Mouse (Mus musculus) CH12F3 (cell line): Measurements from ENCODE around the gene Cactin.

ENCODE experiments used
- in situ Hi-C: fragments of 300-500 bp; cut with MboI; formaldehyde crosslinking; loops from 2 replicates; pipeline ENCODE4 v1.14.3; 2020; ENCODE audit warnings: low sequenced_read_pairs

The Cactin gene

DNA sequence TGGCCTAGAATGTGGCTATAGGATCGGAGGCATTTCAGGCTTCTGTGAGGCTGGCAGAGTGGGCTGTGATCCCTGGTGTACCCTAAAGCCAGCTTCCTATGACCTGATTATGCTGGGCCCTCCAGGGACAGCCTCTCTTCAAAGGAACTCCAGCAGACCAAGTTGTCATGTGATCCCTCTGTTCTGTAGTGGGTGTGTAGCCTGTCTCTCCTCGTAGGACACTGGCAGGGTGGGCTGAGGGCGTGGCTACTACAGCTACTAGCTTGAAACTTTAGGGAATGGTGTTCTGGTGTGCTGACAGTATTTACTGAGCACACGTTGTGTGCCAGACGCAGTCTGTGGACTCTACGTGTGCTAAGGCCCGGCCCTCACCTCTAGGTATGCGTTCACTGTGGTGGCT lies 39.8 kb downstream of the Cactin start:
- in situ Hi-C loops: no loop called here

DNA sequence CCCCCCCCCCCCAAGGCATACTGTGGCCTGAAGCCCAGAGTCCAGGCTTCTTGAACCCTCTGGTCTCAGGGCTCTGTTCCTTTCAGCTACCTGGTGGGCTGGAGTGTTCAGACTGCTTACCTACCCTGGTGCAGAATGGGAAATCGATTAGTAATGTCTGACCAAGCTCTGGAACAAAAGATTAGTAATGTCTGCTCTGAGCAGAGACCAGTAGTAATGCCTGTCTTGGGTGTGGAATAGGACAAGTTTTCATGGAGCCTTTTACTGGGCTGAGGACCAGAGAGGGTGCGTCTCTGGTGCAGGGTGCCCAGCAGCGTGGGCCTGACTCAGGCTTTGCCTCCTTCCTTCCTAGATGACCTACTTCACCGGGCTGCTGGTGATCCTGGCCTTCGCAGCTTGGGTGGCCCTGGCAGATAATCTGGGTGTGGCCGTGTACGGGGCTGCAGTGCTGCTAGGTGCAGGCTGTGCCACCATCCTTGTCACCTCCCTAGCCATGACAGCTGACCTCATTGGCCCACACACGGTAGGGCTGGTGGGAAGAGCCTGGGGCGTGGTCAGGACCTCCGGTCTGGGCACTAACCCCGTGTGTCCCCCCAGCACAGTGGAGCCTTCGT lies 41.5 kb downstream of the Cactin start:
- in situ Hi-C loops: no loop called here

DNA sequence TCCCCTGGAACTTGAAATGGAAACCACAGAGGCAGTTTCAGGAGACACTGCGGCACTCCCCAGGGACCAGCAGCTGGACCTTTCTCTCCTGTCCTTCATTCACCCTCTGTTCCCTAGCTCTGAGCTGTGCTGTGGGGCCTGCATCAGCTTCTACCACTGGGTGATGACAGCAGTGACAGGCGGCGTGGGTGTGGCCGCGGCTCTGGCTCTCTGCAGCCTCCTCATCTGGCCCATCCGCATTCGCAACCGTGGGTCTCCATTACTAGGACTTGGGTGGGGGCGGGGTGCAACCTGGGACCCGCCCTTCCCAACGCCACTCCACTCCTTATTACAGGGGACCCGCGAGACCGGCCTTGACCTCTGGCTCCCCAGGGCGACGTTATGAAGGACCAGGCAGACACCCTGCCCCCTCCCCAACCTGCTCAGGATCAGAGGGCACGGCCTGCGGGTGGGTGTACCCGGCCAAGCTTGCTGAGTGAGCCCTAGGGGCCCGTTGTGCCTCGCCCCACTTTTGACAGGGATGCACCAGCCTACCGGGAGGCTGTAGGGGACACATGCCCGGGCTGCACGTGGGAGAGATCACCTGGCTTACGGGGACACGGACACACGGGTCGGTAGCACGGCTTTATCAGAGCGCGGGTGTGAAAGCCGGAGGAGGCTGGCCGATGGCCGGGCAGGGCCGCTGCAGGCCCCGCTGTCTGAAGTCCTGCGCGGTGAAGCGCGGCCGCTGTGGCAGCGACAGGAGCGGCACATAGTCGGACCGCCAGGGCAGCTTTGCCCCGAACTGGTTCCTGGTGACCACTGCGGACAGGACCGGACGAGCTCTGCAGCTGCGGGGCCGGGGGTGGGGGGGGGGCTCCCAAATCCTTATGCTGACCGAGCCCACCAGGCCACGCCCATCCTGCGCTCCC lies 42.8 kb downstream of the Cactin start:
- in situ Hi-C loops: no loop called here

DNA sequence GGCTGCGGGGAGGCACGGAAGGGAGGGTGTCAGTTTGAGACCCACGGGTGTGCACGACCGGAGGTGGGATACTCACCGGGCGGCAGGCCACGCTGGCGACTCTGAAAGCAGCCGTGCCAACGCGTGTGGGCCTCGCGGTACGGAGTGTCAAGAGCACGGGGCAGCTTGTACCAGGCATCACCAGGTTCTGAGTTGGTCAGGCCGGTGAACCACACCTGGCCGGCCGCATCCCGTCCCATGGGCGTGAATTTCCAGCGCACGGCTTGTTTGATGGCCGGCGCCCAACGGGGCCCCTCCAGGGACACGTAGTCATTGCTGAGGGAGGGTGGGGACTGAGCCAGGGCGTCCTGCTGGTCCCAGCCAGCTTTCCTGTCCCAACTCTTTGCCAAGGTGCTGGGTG lies 43.8 kb downstream of the Cactin start:
- in situ Hi-C loops: no loop called here

DNA sequence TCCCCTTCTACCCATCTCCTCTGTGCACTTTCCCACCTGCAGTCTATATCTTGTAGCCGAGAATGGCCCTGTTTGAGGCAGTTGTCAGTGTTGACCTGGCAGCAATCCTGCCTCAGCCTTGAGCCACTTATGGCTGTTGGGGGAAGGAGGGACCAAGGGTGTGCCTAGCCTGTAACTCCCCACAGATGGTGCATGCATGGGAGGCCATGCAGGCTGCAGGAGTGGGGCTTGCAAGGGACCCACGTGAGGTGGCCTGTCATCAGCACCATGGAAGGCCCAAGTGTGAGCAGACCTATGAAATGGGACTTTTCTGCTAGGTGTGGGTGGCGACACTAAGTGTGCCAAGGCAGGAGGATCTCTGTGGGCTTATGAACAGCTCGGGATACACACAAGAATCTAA lies 44.2 kb downstream of the Cactin start:
- in situ Hi-C loops: no loop called here

DNA sequence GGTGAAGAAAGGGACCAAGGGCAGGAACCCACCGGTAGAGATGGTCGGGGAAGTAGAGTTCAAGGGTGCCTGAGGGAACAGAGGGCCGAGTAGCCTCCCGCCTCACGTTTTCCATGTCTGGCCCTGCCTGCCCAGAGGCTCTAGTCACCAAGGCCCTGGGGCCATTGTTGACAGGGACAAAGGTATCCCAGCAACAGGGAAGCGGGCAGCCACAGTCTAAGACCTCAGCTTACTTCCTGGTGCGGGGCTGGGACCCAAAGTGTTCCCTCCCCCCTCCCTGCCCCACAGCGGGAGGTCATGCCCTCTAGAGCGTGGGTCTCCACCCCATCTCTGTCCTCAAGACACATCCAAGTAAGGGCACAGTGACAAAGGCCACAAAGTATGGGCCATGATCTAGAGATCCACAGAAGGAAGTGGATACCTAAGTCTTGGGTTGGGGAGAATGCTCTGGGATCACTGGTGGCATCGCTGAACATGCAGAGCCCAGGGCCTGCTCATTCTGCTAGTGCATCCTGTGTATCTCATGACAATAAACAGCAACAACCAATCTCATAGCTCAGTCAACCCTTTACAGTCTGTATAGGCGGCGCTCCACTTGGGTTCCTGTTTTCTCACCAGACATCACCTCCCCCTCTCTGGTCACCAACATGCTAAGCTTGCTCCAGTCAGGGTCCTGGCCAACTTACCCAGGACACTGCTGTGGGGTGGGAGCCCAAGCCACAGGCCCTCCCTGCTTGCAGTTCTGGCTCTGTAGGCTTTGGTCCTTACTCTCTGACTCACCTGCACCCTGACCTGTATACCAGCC lies 45.0 kb downstream of the Cactin start, which contains the start of gene 4930404N11Rik:
4930404N11Rik (minus strand) TSS at position 145 of the 805 bp plus-strand sequence.
- in situ Hi-C loops: no loop called here

DNA sequence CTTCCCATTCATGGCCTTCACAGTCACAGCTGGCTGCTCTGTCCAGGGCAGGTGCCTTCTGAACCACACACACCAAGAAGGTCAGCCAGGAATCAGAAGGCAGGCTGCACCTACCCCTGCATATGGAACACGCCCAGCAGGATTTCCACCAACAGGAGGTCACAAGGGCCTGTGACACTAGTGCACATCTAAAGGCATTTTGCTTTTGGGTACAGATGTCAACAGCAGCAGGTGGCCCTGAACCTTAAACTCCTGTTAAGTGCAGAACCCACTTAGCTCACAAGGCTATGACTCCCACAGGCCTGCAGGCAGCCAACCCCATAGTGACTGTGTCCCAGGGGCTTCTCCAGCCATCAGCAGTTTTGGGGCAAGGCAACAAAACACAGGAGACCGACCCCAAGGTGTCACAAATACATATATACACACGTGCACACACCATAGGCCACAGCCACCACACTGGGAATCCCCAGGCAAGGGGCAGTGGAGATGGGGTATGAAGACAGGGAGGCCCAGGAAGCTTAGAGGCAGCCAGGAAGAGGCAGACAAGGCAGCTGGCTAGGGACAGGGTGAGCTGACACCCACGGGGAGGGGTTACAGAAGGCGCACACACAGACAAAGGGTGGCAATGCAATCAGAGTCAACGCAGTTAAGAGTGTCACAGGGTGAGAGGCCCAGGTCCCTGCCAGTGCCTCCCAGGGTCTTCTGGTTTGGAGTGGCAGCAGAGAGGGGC lies 45.7 kb downstream of the Cactin start:
- in situ Hi-C loops: no loop called here

DNA sequence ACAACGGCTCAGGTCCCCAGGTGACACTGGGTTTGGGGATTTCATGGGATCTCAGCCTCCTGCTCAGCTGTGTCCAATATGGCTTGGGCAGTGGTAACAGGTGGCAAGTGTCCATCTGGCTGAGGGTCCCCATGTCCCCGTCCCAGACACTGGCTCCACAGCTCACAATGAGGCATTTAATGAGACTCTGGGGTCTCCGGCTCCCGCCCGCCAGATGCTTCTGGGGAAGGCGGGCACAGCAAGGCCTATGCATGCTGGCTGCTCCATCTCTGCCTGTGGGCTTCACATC lies 46.2 kb downstream of the Cactin start:
- in situ Hi-C loops: no loop called here

DNA sequence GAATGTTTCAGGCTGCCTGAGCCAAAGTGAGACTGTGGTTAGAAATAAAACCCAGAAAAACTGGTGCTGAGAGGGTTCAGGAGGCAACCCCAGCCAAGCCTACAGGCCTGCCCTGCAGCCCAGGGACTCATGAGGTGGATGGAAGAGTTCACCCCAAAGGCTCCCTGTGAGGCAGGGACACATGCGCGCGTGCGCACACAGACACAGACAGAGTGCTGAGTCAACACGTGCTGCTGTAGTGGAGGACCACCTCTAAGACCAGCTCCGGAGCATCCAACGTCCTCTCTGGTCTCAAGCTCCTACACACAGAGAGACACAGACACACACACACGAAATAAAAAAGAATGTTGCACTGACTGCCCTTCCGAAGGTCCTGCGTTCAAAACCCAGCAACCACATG lies 54.4 kb downstream of the Cactin start:
- in situ Hi-C loops: no loop called here
